Mouse (Mus musculus): Measurements from ENCODE around the gene Fgfr2.

Gene Fgfr2

DNA sequence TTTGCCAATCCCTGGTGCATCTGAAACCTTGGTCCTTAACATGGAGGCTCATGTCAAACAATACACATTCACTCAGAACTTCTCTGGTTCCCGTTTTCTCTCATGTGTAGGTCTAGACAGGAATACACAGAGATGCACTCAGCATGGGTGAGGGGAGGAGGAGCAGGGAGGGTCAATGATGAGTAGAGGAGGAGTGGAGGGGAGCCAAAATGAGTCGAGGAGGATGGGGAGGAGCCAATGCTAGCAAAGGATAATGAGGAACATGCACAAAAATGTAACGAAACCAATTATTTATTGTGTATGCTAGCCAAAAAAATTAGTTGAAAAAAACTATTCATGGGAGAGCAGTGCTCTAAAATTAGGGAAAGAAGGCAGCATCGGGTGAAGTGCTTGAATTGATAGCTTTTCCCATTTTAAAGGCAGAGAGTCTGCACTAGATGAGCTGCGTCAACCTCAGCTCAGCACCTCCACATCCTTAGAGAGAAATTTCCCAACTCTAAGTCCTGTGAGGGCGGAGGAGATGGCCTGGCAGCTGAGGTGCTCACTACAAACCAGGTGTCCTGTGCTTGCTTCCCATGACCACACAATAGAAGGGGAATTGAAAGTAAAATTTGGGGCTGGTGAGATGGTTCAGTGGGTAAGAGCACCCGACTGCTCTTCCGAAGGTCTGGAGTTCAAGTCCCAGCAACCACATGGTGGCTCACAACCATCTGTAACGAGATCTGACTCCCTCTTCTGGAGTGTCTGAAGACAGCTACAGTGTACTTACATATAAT is 636.6 kb downstream of the Fgfr2 start:
- Histone ChIP-seq H3K27me3 (ENCODE audit: control insufficient read depth, insufficient read depth, low read length, poor library complexity, severe bottlenecking) (no peaks in the 10 kb centered on the region), H3K36me3 (ENCODE audit: control insufficient read depth, insufficient read depth, low read length, poor library complexity, severe bottlenecking) (no peaks in the 10 kb centered on the region)
- peak; percentile 60 for DNase-seq (ENCODE audit: low read depth, low spot score)

DNA sequence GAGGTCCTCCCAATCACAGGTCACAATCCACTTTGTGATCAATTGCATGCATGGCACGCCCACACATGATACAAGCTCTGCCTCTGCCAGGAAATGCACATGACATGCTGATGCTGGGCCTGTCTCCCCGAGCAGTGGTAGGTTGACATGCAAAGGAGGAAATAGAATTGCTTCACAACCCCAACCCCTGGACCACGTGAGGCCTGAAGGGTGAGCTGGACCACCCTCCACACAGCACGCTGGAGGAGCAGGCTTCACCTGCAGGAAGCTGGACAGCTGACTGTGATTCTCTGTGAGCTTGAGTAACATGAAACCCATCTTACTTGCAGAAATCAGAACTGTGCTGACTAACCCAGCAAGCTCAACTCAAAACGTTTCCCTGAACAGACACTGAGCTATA is 638.7 kb downstream of the Fgfr2 start:
- H3K27me3 ChIP-seq (ENCODE audit: control insufficient read depth, insufficient read depth, low read length, poor library complexity, severe bottlenecking): no peaks in the 10 kb centered on the region
- peak; percentile 69 for DNase-seq (ENCODE audit: low read depth, low spot score)
- H3K36me3 ChIP-seq (ENCODE audit: control insufficient read depth, insufficient read depth, low read length, poor library complexity, severe bottlenecking): no peaks in the 10 kb centered on the region

DNA sequence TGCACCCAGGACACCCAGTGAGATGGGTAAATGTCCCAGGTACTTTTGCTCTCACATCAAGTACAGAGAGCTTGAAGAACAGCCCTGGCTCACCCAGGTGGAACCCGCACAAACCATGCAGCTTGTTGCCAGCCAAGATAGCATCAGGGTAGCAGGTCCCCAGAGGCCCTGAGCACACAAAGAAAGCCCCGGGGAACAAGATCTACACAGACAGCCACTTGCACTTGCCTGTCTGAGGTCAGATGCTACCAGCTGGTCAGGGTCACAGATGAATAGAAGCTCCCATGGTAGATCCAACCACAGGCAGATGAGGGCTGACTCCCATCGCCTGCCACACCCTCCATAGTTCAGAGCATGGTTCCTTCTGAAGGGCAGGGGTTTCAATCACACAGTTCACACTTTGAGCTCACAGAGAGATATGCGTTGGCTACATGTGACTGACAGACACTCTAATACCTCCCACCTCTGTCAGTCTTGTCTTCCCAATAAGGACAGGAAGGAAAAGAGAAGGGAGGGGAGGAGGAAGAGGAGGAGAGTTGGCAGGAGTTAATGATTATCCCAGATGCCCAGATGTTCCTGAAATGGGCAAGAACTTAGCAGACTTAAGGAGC is 642.3 kb downstream of the Fgfr2 start:
- DNase-seq (ENCODE audit: low read depth, low spot score): peak; percentile 75
- Histone ChIP-seq H3K27me3 (ENCODE audit: control insufficient read depth, insufficient read depth, low read length, poor library complexity, severe bottlenecking) (no peaks in the 10 kb centered on the region), H3K36me3 (ENCODE audit: control insufficient read depth, insufficient read depth, low read length, poor library complexity, severe bottlenecking) (no peaks in the 10 kb centered on the region)

DNA sequence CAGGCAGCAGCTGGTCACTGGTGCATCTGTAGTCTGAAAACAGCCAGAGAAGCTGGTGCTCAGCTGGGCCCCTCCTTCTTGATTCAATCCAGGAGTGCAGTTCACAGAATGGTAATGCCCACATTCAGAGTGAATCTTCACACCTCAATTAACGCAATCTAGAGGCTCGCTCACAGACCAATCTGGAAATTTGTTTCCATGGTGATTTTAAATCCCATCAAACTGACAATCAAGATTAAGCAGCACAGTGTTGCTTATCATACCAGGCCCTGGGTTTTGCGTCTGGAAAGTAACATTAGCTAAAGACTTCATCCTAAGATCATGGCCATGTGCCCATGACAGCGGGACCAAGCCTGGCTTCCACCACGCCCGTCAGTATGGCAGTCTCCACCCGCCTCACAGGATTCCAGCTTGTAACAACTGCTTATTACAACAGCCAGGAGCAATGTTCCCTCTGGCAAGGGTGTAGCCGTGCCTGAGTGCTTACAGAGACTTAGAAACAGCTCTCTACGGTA is 644.8 kb downstream of the Fgfr2 start:
- DNase-seq (ENCODE audit: low read depth, low spot score): no peak
- H3K36me3 ChIP-seq (ENCODE audit: control insufficient read depth, insufficient read depth, low read length, poor library complexity, severe bottlenecking): no peaks in the 10 kb centered on the region
- H3K27me3 ChIP-seq (ENCODE audit: control insufficient read depth, insufficient read depth, low read length, poor library complexity, severe bottlenecking): no peaks in the 10 kb centered on the region

DNA sequence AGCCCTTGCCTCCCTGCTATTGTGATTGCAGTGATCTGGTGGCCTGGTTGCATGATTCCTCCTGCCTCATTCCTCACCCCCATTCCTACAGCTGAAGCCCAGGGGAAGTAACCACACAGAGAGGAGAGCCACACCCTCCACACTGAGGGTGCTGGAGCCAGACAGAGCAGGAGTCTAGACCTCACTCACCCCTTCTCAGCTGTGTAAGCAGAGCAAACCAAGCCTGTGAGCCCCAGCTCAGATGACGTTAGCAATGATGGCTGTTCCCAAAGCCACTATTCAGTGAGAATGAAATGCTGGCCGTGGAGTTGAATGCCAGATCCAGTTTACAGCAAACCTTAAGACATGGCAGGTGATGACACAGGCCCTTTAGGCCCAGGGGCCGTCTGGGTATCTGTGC is 645.4 kb downstream of the Fgfr2 start:
- H3K27me3 ChIP-seq (ENCODE audit: control insufficient read depth, insufficient read depth, low read length, poor library complexity, severe bottlenecking): no peaks in the 10 kb centered on the region
- no peaks in the 10 kb centered on the region for H3K36me3 ChIP-seq (ENCODE audit: control insufficient read depth, insufficient read depth, low read length, poor library complexity, severe bottlenecking)
- no peak for DNase-seq (ENCODE audit: low read depth, low spot score)

- Histone ChIP-seq H3K27me3 (ENCODE audit: control insufficient read depth, insufficient read depth, low read length, poor library complexity, severe bottlenecking) (no peaks in the 10 kb centered on the region), H3K36me3 (ENCODE audit: control insufficient read depth, insufficient read depth, low read length, poor library complexity, severe bottlenecking) (no peaks in the 10 kb centered on the region)
- DNase-seq (ENCODE audit: low read depth, low spot score): no peak
Observed at GRCm38 (mm10) chr7:132476491-132476890, 646.7 kb downstream of the Fgfr2 start.

- DNase-seq (ENCODE audit: low read depth, low spot score): peak; percentile 86
- Histone ChIP-seq H3K36me3 (ENCODE audit: control insufficient read depth, insufficient read depth, low read length, poor library complexity, severe bottlenecking) (no peaks in the 10 kb centered on the region), H3K27me3 (ENCODE audit: control insufficient read depth, insufficient read depth, low read length, poor library complexity, severe bottlenecking) (no peaks in the 10 kb centered on the region)
Observed at GRCm38 (mm10) chr7:132475069-132475468, 648.1 kb downstream of the Fgfr2 start.

- peak; percentile 74 for DNase-seq (ENCODE audit: low read depth, low spot score)
- Histone ChIP-seq H3K36me3 (ENCODE audit: control insufficient read depth, insufficient read depth, low read length, poor library complexity, severe bottlenecking) (no peaks in the 10 kb centered on the region; the same call in 1 of the 2 replicates), H3K27me3 (ENCODE audit: control insufficient read depth, insufficient read depth, low read length, poor library complexity, severe bottlenecking) (no peaks in the 10 kb centered on the region)
Observed at GRCm38 (mm10) chr7:132471327-132471726, 651.8 kb downstream of the Fgfr2 start.

DNA sequence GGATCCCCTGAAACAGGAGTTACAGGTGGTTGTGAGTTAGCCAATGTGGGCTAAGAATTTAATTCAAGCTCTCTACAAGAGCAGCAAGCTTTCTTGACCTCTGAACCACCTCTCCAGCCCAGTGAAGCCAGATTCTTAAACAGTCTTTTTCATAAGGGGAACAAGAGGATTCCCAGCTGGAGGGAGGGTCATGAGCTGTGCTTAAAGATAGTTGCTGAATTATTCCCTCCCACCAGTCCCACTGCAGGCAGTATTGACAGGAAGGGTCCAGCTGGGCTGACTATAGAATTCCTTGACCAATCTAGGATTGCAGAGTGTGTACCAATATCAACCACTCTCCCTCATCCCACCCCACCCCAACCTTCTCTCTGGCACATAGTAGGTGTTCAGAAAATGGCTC is 654.8 kb downstream of the Fgfr2 start:
- DNase-seq (ENCODE audit: low read depth, low spot score): no peak
- Histone ChIP-seq H3K27me3 (ENCODE audit: control insufficient read depth, insufficient read depth, low read length, poor library complexity, severe bottlenecking) (no peaks in the 10 kb centered on the region), H3K36me3 (ENCODE audit: control insufficient read depth, insufficient read depth, low read length, poor library complexity, severe bottlenecking) (no peaks in the 10 kb centered on the region; the same call in 1 of the 2 replicates)

DNA sequence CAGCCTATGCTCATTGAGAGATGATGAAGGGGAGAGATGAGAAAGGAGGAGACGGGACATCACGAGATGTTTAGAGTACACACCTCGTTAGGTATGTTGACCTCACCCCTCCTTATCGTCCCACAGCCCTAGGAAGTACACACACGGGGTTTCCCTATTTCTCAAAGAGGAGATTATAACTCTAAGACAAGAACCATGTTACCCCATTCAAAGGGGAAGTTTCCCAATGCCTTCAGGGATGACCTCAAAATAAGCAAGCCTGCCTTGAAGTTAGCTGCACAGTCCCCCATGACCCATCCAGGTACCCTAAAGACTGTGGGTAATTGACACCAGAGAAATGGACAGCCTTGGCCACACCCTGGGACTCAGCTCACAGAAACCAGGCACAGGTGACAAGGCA is 657.3 kb downstream of the Fgfr2 start:
- DNase-seq (ENCODE audit: low read depth, low spot score): no peak
- H3K27me3 ChIP-seq (ENCODE audit: control insufficient read depth, insufficient read depth, low read length, poor library complexity, severe bottlenecking): no peaks in the 10 kb centered on the region

GRCm38 (mm10) chr7:132464894-132465293 is 658.3 kb downstream of the Fgfr2 start:
- no peak for DNase-seq (ENCODE audit: low read depth, low spot score)
- Histone ChIP-seq H3K36me3 (ENCODE audit: control insufficient read depth, insufficient read depth, low read length, poor library complexity, severe bottlenecking) (no peaks in the 10 kb centered on the region; the same call in 1 of the 2 replicates), H3K27me3 (ENCODE audit: control insufficient read depth, insufficient read depth, low read length, poor library complexity, severe bottlenecking) (no peaks in the 10 kb centered on the region)

More for the DNA sequence above, 657.3 kb downstream of the Fgfr2 start:
- H3K36me3 ChIP-seq (ENCODE audit: control insufficient read depth, insufficient read depth, low read length, poor library complexity, severe bottlenecking): no peaks in the 10 kb centered on the region; the same call in 1 of the 2 replicates

GRCm38 (mm10) chr7:132458493-132458892 is 664.7 kb downstream of the Fgfr2 start:
- no peaks in the 10 kb centered on the region for H3K36me3 ChIP-seq (ENCODE audit: control insufficient read depth, insufficient read depth, low read length, poor library complexity, severe bottlenecking)
- H3K27me3 ChIP-seq (ENCODE audit: control insufficient read depth, insufficient read depth, low read length, poor library complexity, severe bottlenecking): no peaks in the 10 kb centered on the region
- no peak for DNase-seq (ENCODE audit: low read depth, low spot score)

DNA sequence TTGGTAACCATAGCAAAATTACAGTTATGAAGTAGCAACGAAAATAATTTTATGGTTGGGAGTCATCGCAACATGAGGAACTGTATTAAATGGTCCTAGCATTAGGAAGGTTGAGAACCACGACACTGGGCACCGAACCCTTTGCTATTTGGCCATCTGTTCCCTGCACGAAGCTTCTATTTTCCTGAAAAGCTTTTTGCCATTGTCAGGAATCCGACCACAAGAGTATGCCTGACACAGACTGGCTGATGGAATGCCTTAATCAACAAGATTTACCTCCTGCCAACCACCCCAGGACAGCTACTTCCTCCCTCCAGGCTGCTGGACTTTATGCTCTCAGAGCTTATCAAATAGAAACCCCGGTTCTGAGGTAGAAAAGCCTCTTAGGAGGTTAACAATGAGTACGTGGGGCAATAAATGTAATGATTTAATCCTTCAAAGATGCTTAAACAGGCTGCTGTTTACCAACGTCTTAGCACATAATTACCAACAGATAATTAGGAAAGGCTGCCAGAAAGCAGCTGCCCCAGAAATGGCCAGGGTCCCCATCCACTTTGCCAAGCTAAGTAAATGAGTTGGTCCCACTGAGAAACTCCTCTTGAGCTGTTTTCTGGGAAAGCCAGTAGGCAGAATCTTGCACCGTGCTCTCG is 668.0 kb downstream of the Fgfr2 start:
- Histone ChIP-seq H3K36me3 (ENCODE audit: control insufficient read depth, insufficient read depth, low read length, poor library complexity, severe bottlenecking) (no peaks in the 10 kb centered on the region), H3K27me3 (ENCODE audit: control insufficient read depth, insufficient read depth, low read length, poor library complexity, severe bottlenecking) (no peaks in the 10 kb centered on the region)
- DNase-seq (ENCODE audit: low read depth, low spot score): no peak

DNA sequence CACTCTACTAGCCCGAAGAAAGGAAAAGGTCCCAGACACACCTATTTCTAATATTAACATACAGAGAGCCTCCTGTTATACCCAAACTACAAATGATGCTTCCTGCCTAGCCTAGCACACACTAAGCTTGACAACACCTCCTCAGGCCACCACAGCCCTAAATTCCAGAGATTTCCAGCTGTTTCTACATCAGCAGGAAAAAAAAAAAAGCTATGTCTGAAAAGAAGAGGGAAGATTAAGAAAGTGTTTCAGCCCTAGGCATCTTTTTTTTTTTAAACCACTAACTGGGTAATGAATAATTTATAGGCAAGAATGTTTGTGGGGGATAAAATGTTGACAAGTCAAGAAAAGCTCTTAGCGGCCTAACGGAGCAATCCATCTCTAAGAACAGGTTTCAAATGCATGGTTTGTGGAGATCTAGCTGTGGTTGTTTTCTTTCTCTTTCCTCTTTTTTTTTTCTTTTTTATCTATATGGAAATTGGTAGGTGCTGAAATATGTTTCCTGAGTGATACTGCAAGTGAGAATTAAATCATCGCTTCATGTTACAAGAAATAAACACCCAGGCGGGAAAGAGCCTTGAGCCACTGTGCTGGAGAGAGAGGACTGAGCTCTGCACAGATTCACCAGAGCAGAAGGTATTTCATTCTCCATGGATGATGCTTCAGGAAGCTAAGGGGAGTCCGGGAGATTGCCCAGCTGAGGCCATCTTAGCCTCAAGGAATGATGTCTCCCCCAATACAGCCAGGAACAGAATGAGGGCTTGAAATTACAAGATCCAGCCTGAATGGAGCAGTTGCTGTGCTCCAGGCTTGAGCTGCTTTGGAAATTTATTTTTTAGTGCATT is 673.0 kb downstream of the Fgfr2 start:
- Histone ChIP-seq H3K27me3 (ENCODE audit: control insufficient read depth, insufficient read depth, low read length, poor library complexity, severe bottlenecking) (no peaks in the 10 kb centered on the region), H3K36me3 (ENCODE audit: control insufficient read depth, insufficient read depth, low read length, poor library complexity, severe bottlenecking) (no peaks in the 10 kb centered on the region)
- no peak for DNase-seq (ENCODE audit: low read depth, low spot score)
